Mouse (Mus musculus) embryonic facial prominence, embryonic 11.5 days (tissue): ENCODE data around the gene Ano6. TPM values are rescaled to one million over a fixed set of nuclear protein-coding genes. Genes with fewer than 3 reads are reported as not detected.

Source experiments
- ATAC-seq: fragments of 200-750 bp; cut with Nextera tagmentation; replicated peaks from 2 replicates; pipeline ENCODE4 v1.8.0; 2017; ENCODE audit warnings: low read depth; ENCODE audit not compliant: insufficient number of reproducible peaks, low FRiP score, low TSS enrichment
- DNase-seq: peaks from one replicate; pipeline ENCODE4 v3.0.0-alpha.2; 2015; ENCODE audit warnings: low spot score
- H3K27ac ChIP-seq: fragments of 300-500 bp; sonication (generic); replicated peaks from 2 replicates; pipeline ENCODE4 v1.5.1; 2014; ENCODE audit warnings: mild to moderate bottlenecking, low read depth, low read length, control low read depth
- H3K27me3 ChIP-seq: fragments of 300-500 bp; sonication (generic); 2 replicates; pipeline ENCODE4 v1.6.1; 2014; ENCODE audit warnings: mild to moderate bottlenecking, low read length, moderate library complexity, mixed read lengths; ENCODE audit not compliant: control insufficient read depth, insufficient read depth
- H3K36me3 ChIP-seq: fragments of 300-500 bp; sonication (generic); replicated peaks from 2 replicates; pipeline ENCODE4 v1.6.1; 2014; ENCODE audit warnings: low read depth, mild to moderate bottlenecking, low read length, moderate library complexity, mixed read lengths; ENCODE audit not compliant: control insufficient read depth, insufficient read depth
- H3K4me1 ChIP-seq: fragments of 300-500 bp; sonication (generic); 2 replicates; pipeline ENCODE4 v1.6.1; 2014; ENCODE audit warnings: low read length, mixed read lengths; ENCODE audit not compliant: control insufficient read depth, insufficient read depth
- H3K4me2 ChIP-seq: fragments of 300-500 bp; sonication (generic); 2 replicates; pipeline ENCODE4 v1.6.1; 2014; ENCODE audit warnings: low read depth, mild to moderate bottlenecking, control low read depth, low read length, moderate library complexity
- H3K4me3 ChIP-seq: fragments of 300-500 bp; sonication (generic); 2 replicates; pipeline ENCODE4 v1.5.1; 2014; ENCODE audit warnings: low read depth, low read length, control low read depth
- H3K9ac ChIP-seq: fragments of 300-500 bp; sonication (generic); replicated peaks from 2 replicates; pipeline ENCODE4 v1.6.1; 2014; ENCODE audit warnings: mild to moderate bottlenecking, control low read depth, low read length
- H3K9me3 ChIP-seq: fragments of 300-500 bp; sonication (generic); replicated peaks from 2 replicates; pipeline ENCODE4 v1.6.1; 2016; ENCODE audit warnings: mild to moderate bottlenecking, low read length, inconsistent platforms, mixed read lengths; ENCODE audit not compliant: control insufficient read depth
- WGBS: fragments of 180-500 bp; shearing (Covaris S2); extraction: QIAGEN DNeasy Blood & Tissue Kit; methylation state at CpG from one replicate; pipeline ENCODE4 v1.1.7; 2014; 5-methylcytosine and 5-hydroxymethylcytosine counted together
- polyA plus RNA-seq: library from polyadenylated mRNA; unstranded; fragments of >200 nt; fragmentation: Nextera tagmentation; extraction: Ambion mirVana; gene quantifications from 2 replicates; pipeline ENCODE4 v1.2.1, GENCODE M21; 2014

The Ano6 gene
- polyA plus RNA-seq, 1 experiment from 2014 or later = 43.9 TPM

DNA sequence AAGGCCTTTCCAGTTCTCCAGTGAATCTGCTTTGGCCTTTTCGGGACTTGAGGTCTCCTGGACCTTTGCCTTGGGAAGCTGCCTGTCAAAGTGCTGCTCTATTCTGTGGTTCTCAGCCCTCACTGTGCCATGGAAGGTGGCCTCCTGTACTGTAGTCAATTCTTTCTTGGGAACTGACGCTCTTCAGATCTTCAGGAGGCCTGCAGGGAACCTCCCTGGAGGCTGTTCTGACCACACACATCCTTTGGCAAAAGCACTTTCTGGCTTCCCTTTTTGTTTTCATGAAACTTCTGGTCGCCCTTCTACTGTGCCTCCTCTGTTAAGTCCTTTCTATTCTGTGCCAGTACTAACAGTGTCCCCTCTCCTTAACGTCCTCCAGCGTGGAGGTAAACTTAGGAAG, 160.9 kb downstream of the Ano6 start:
- no peaks in the 10 kb centered on the region for H3K27me3 ChIP-seq
- no peaks in the 10 kb centered on the region for H3K4me1 ChIP-seq
- no peak overlapping the region for H3K4me2 ChIP-seq
- no peak for ATAC-seq
- no peaks in the 10 kb centered on the region for H3K36me3 ChIP-seq
- 44% methylated on average over 5 of the region's 5 CpGs for WGBS
- no peaks in the 10 kb centered on the region for H3K9me3 ChIP-seq
- no peak overlapping the region for H3K9ac ChIP-seq
- DNase-seq = no peak
- no peak overlapping the region for H3K4me3 ChIP-seq
- no peak overlapping the region for H3K27ac ChIP-seq

DNA sequence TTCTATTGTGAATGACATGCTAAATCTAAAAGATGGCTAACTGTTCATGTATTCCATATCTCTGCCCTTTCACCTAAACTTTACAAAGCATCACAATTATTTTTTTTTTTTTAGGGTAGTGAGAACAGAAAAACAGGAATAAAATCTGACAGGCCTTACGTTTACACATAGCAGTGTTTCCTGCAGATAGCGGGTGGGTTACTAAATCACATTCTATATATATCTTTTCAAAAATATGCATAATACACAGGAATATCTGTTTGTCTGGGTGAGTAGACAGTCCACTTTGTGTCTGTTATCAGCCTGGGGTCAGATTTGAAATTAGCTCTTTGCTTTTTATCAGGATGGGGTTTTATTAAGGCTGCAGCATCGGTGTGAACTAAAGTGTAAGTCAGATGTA, 166.0 kb downstream of the Ano6 start:
- Histone ChIP-seq H3K36me3 (no peaks in the 10 kb centered on the region), H3K4me1 (no peaks in the 10 kb centered on the region), H3K9me3 (no peaks in the 10 kb centered on the region), H3K9ac (no peak overlapping the region), H3K27ac (no peak overlapping the region), H3K4me3 (no peak overlapping the region), H3K27me3 (no peaks in the 10 kb centered on the region), H3K4me2 (no peak overlapping the region)
- WGBS = 91% methylated on average over 3 of the region's 3 CpGs
- ATAC-seq = no peak
- DNase-seq = no peak

- no peak overlapping the region; the same call in 1 of the 2 replicates for H3K9ac ChIP-seq
- H3K9me3 ChIP-seq = no peaks in the 10 kb centered on the region
- ATAC-seq = no peak
- DNase-seq = no peak
- H3K36me3 ChIP-seq = no peaks in the 10 kb centered on the region
- no peak overlapping the region for H3K27ac ChIP-seq
- H3K4me1 ChIP-seq = no peaks in the 10 kb centered on the region
- no peak overlapping the region for H3K4me2 ChIP-seq
- H3K4me3 ChIP-seq = no peak overlapping the region
- WGBS = 93% methylated on average over 3 of the region's 3 CpGs
- H3K27me3 ChIP-seq = no peaks in the 10 kb centered on the region
Measured at GRCm38 (mm10) chr15:95962411-95963123, 171.9 kb downstream of the Ano6 start.

DNA sequence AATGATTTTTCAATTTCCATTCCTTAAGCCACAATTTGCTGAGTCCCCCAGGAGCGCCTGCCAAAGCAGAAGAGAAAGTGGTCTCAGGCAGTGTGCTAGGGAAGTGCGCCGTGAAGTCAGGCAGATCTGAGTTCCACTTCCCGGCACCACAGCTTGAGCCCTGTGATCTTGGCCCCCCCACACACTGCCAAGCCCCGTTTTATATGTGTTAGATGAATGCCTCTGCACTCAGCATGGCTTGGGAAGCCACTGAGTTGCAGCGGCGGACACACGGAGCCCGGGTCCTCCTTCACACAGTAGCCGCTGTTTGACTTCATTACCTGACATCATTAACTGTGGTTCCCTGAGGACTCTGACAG, 172.5 kb downstream of the Ano6 start:
- no peak for ATAC-seq
- 82% methylated on average over 10 of the region's 10 CpGs for WGBS

DNA sequence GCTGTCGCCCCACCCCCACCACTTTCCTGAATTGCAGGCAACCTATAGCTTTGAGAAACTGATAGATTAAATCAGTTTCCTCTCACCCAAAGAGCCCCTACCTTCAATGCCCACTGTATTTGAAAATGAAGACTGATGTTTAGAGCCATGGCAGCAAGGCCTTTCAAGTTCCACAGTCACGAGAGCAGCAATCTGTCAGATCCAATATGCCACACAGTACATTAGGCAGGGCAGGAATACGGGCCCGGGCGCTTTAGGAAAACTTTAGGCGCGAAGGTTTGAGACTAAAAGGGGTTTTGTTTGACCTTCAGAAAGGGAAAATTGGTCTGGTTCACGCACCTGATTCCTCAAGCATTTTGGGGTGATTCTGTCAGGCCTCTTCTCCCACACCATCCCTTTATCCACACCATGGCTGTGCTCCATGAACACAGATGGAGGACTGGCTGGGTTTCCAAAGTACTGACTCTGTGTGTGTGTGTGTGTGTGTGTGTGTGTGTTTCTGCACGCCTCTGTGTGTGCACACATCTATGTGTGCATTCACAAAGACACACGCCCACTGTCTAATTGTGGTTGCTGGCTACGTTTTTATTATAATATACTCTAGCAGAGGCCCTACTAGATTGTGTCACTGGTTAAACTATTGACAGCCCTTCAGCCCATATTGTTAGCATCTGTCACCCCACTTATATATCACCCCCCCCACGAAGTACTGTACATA, 173.0 kb downstream of the Ano6 start:
- Histone ChIP-seq H3K4me3 (no peak overlapping the region), H3K9me3 (no peaks in the 10 kb centered on the region), H3K9ac (no peak overlapping the region), H3K4me2 (no peak overlapping the region), H3K4me1 (no peaks in the 10 kb centered on the region), H3K36me3 (no peaks in the 10 kb centered on the region), H3K27ac (no peak overlapping the region), H3K27me3 (no peaks in the 10 kb centered on the region)
- 75% methylated on average over 12 of the region's 12 CpGs for WGBS
- 0 out of 2 replicates have a peak, but pooled peaks have one; percentile 48 for ATAC-seq
- DNase-seq = peak; percentile 14

More for the DNA sequence above, 172.5 kb downstream of the Ano6 start:
- no peak for DNase-seq
- Histone ChIP-seq H3K27me3 (no peaks in the 10 kb centered on the region), H3K4me1 (no peaks in the 10 kb centered on the region), H3K27ac (no peak overlapping the region), H3K9me3 (no peaks in the 10 kb centered on the region), H3K36me3 (no peaks in the 10 kb centered on the region), H3K4me3 (no peak overlapping the region), H3K9ac (no peak overlapping the region; the same call in 1 of the 2 replicates), H3K4me2 (no peak overlapping the region)

DNA sequence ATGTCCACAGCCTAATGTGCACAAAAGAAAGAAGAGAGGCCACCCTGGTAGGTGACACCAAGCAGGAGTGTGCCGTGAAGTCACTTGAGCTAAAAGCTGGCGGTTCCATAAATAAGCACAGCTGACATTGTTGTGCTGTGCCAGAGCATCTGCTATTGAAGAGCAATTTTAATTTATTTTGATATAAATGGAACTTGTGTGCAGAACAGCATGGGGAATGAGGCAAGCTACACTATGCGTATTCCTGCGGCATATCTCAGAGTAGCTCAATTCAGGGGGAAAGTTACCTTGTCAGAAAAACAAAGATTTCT, 173.6 kb downstream of the Ano6 start:
- DNase-seq (no peak), ATAC-seq (no peak)
- Histone ChIP-seq H3K9ac (no peak overlapping the region), H3K36me3 (no peaks in the 10 kb centered on the region), H3K4me1 (no peaks in the 10 kb centered on the region), H3K4me2 (no peak overlapping the region), H3K27ac (no peak overlapping the region), H3K4me3 (no peak overlapping the region), H3K9me3 (no peaks in the 10 kb centered on the region), H3K27me3 (no peaks in the 10 kb centered on the region)
- 86% methylated on average over 4 of the region's 4 CpGs for WGBS

DNA sequence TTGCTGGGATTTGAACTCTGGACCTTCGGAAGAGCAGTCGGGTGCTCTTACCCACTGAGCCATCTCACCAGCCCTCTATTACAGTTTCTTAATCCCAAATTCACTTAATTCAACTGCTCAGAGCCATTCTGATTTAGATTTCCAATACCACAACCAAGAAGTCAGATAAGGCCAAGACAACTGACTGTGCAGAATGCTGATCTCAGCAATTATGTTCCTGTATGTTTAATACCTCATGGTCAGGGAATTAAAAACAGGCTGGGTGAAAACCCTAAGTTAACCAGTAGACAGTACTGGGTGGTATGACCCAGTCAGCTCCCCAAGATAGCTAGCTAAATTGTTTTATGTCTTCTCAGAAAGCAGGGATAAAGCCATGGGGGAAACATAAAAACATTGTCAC, 176.3 kb downstream of the Ano6 start:
- H3K27me3 ChIP-seq = no peaks in the 10 kb centered on the region
- DNase-seq (no peak), ATAC-seq (no peak)
- H3K4me2 ChIP-seq = no peak overlapping the region
- no peak overlapping the region for H3K27ac ChIP-seq
- H3K9ac ChIP-seq = no peak overlapping the region
- no peak overlapping the region for H3K4me3 ChIP-seq
- H3K36me3 ChIP-seq = no peaks in the 10 kb centered on the region
- no peaks in the 10 kb centered on the region for H3K4me1 ChIP-seq
- H3K9me3 ChIP-seq = no peaks in the 10 kb centered on the region
- whole genome bisulfite sequencing = 100% methylated on average over 2 of the region's 2 CpGs

- Histone ChIP-seq H3K4me3 (no peak overlapping the region), H3K27ac (no peak overlapping the region), H3K27me3 (no peaks in the 10 kb centered on the region), H3K4me1 (no peaks in the 10 kb centered on the region), H3K9me3 (no peaks in the 10 kb centered on the region), H3K9ac (no peak overlapping the region), H3K36me3 (no peaks in the 10 kb centered on the region), H3K4me2 (no peak overlapping the region)
- no peak for ATAC-seq
- no peak for DNase-seq
- WGBS = 85% methylated on average over 16 of the region's 16 CpGs
Measured at GRCm38 (mm10) chr15:95967516-95968196, 177.0 kb downstream of the Ano6 start.
